Mouse (Mus musculus) R1 (cell line): ENCODE results near the gene Rtn1.
A peak's percentile ranks its signal among the peaks of the same experiment; 100 is the strongest.

ENCODE experiments used
- DNase-seq: peaks from one replicate; pipeline ENCODE4 v3.0.0-alpha.2; 2018; ENCODE audit warnings: low read depth, low spot score

The Rtn1 gene

GRCm38 (mm10) chr12:72374823-72375225, 34.0 kb downstream of the Rtn1 start:
- peak; percentile 23 for DNase-seq

- no peak for DNase-seq
Observed at GRCm38 (mm10) chr12:72373916-72374615, 34.8 kb downstream of the Rtn1 start.

GRCm38 (mm10) chr12:72370081-72370480, 38.8 kb downstream of the Rtn1 start:
- no peak for DNase-seq

- no peak for DNase-seq
Observed at GRCm38 (mm10) chr12:72366763-72367162, 42.1 kb downstream of the Rtn1 start.

GRCm38 (mm10) chr12:72366104-72366437, 42.8 kb downstream of the Rtn1 start:
- DNase-seq: peak; percentile 38

GRCm38 (mm10) chr12:72365231-72366103, 43.4 kb downstream of the Rtn1 start:
- no peak for DNase-seq

- no peak for DNase-seq
Observed at GRCm38 (mm10) chr12:72364543-72364942, 44.3 kb downstream of the Rtn1 start.

- peak; percentile 21 for DNase-seq
Observed at GRCm38 (mm10) chr12:72361701-72362354, 47.0 kb downstream of the Rtn1 start.

- no peak for DNase-seq
Observed at GRCm38 (mm10) chr12:72360926-72361615, 47.8 kb downstream of the Rtn1 start.

- no peak for DNase-seq
Observed at GRCm38 (mm10) chr12:72359903-72360302, 49.0 kb downstream of the Rtn1 start.

GRCm38 (mm10) chr12:72357667-72358420, 51.0 kb downstream of the Rtn1 start:
- no peak for DNase-seq

- DNase-seq: no peak
Observed at GRCm38 (mm10) chr12:72354241-72354640, 54.6 kb downstream of the Rtn1 start.

GRCm38 (mm10) chr12:72353506-72353905, 55.3 kb downstream of the Rtn1 start:
- DNase-seq: no peak

- no peak for DNase-seq
Observed at GRCm38 (mm10) chr12:72348508-72348907, 60.3 kb downstream of the Rtn1 start.

- no peak for DNase-seq
Observed at GRCm38 (mm10) chr12:72347184-72347583, 61.7 kb downstream of the Rtn1 start.

- peak; percentile 27 for DNase-seq
Observed at GRCm38 (mm10) chr12:72343639-72344038, 65.2 kb downstream of the Rtn1 start.

- DNase-seq: no peak
Observed at GRCm38 (mm10) chr12:72336009-72336408, 72.8 kb downstream of the Rtn1 start.

- DNase-seq: no peak
Observed at GRCm38 (mm10) chr12:72332488-72333013, 76.3 kb downstream of the Rtn1 start.

- DNase-seq: no peak
Observed at GRCm38 (mm10) chr12:72331912-72332487, 76.9 kb downstream of the Rtn1 start.

GRCm38 (mm10) chr12:72326087-72326486, 82.8 kb downstream of the Rtn1 start:
- no peak for DNase-seq
